Mouse (Mus musculus): ENCODE results near the gene Etfa. TPM values are rescaled to one million over a fixed set of nuclear protein-coding genes. Genes with fewer than 3 reads are reported as not detected.

Gene Etfa
- total RNA-seq, 2 experiments from 2014 or later = 260 to 304 TPM

- no peak for DNase-seq (ENCODE audit: low spot score)
Measured at GRCm38 (mm10) chr9:55525716-55526115, 13.7 kb upstream of the Etfa start.

GRCm38 (mm10) chr9:55511521-55511993 lies 486 bp downstream of the Etfa start:
- DNase-seq (ENCODE audit: low spot score) = no peak

GRCm38 (mm10) chr9:55510651-55511235 lies 1.3 kb downstream of the Etfa start:
- DNase-seq (ENCODE audit: low spot score) = no peak

- no peak for DNase-seq (ENCODE audit: low spot score)
Measured at GRCm38 (mm10) chr9:55509731-55510130, 2.3 kb downstream of the Etfa start.

GRCm38 (mm10) chr9:55508701-55509100 lies 3.3 kb downstream of the Etfa start:
- no peak for DNase-seq (ENCODE audit: low spot score)

- peak; percentile 52 for DNase-seq (ENCODE audit: low spot score)
Measured at GRCm38 (mm10) chr9:55507922-55508321, 4.1 kb downstream of the Etfa start.

- no peak for DNase-seq (ENCODE audit: low spot score)
Measured at GRCm38 (mm10) chr9:55482116-55482515, 29.9 kb downstream of the Etfa start.

GRCm38 (mm10) chr9:55478699-55479098 lies 33.3 kb downstream of the Etfa start:
- no peak for DNase-seq (ENCODE audit: low spot score)

- no peak for DNase-seq (ENCODE audit: low spot score)
Measured at GRCm38 (mm10) chr9:55476084-55476483, 36.0 kb downstream of the Etfa start.

GRCm38 (mm10) chr9:55468397-55468796 lies 43.6 kb downstream of the Etfa start:
- DNase-seq (ENCODE audit: low spot score) = no peak

GRCm38 (mm10) chr9:55453366-55453765 lies 58.7 kb downstream of the Etfa start:
- no peak for DNase-seq (ENCODE audit: low spot score)

GRCm38 (mm10) chr9:55452906-55453305 lies 59.1 kb downstream of the Etfa start:
- no peak for DNase-seq (ENCODE audit: low spot score)

GRCm38 (mm10) chr9:55451426-55451825 lies 60.6 kb downstream of the Etfa start:
- DNase-seq (ENCODE audit: low spot score) = no peak

- no peak for DNase-seq (ENCODE audit: low spot score)
Measured at GRCm38 (mm10) chr9:55450035-55450434, 62.0 kb downstream of the Etfa start.

GRCm38 (mm10) chr9:55449108-55449507 lies 62.9 kb downstream of the Etfa start:
- no peak for DNase-seq (ENCODE audit: low spot score)

GRCm38 (mm10) chr9:55447509-55447908 lies 64.5 kb downstream of the Etfa start:
- no peak for DNase-seq (ENCODE audit: low spot score)

GRCm38 (mm10) chr9:55439206-55439780 lies 72.8 kb downstream of the Etfa start:
- DNase-seq (ENCODE audit: low spot score) = no peak

GRCm38 (mm10) chr9:55438433-55438832 lies 73.6 kb downstream of the Etfa start:
- DNase-seq (ENCODE audit: low spot score) = no peak

GRCm38 (mm10) chr9:55433875-55434274 lies 78.2 kb downstream of the Etfa start:
- DNase-seq (ENCODE audit: low spot score) = no peak

GRCm38 (mm10) chr9:55432306-55433289 lies 79.4 kb downstream of the Etfa start:
- DNase-seq (ENCODE audit: low spot score) = no peak

- DNase-seq (ENCODE audit: low spot score) = no peak
Measured at GRCm38 (mm10) chr9:55430133-55430532, 81.9 kb downstream of the Etfa start.
